In genomic region chr6:107566944-107567634, GRCm38 (mm10) we compare ENCODE assay signal across 14 mouse cellular contexts. TPM values are rescaled to one million over a fixed set of nuclear protein-coding genes. Genes with fewer than 3 reads are reported as not detected.
DNase-seq lines count a peak whose midpoint lies in the region; ATAC-seq and TF ChIP-seq lines count a peak whose summit lies in the region.
"Had no signal": no experiment of that assay in that cellular context is flagged by ENCODE, and none has a peak within 500 bp of the region (broad histone marks: within the 10 kb centered on the region; RNA-seq: fewer than 3 reads in every experiment).

No protein-coding gene starts in this region.

- no peak overlapping the region for H3K4me2 ChIP-seq in lung, embryonic 14.5 days
- H3K4me2 ChIP-seq: heart, embryonic 13.5 days; limb, embryonic 15.5 days had no signal

- 51% methylated on average over 12 of the region's 12 CpGs for WGBS in lung, embryonic 14.5 days
- 57% methylated on average over 12 of the region's 12 CpGs for WGBS in heart, adult 2 months

- peak; percentile 66; the same call in 1 of the 2 replicates for ATAC-seq in lung, embryonic 14.5 days (ENCODE audit: insufficient read depth)
- ATAC-seq: forebrain, embryonic 16.5 days had no signal

- DNase-seq in ovary, postnatal 36 days (ENCODE audit: low spot score) = peak; percentile 10
- DNase-seq in ovary, postnatal 10 days (ENCODE audit: low spot score) = no peak
- DNase-seq in cerebellum, adult 18-20 months = peak; percentile 82 to 87
- DNase-seq in lung, embryonic 14.5 days = peak; percentile 42
- no peak for DNase-seq in heart, adult 2 months
- no peak for DNase-seq in kidney, adult 18-20 months
- DNase-seq in B cell, adult 2 months = no peak
- DNase-seq: gastrocnemius, postnatal 10 days; kidney, postnatal 36 days had no signal

- H3K27me3 ChIP-seq in lung, embryonic 14.5 days (ENCODE audit: insufficient read depth, low read length) = no peaks in the 10 kb centered on the region
- H3K27me3 ChIP-seq in heart, adult 2 months (ENCODE audit: control insufficient read depth, insufficient read depth, low read length) = no peaks in the 10 kb centered on the region
- H3K27me3 ChIP-seq: heart, embryonic 13.5 days; limb, embryonic 15.5 days had no signal

- no peak for TF ChIP-seq EP300 in heart, adult 2 months (IDR thresholded peaks at IDR 0.05; ENCODE audit: insufficient read depth, low read depth, low read length)

- peak overlapping the region; percentile 60; the same call in 1 of the 2 replicates for H3K27ac ChIP-seq in lung, embryonic 14.5 days (ENCODE audit: low read depth)
- no peak overlapping the region for H3K27ac ChIP-seq in heart, adult 2 months
- H3K27ac ChIP-seq: heart, embryonic 13.5 days; hindbrain, embryonic 10.5 days; limb, embryonic 15.5 days had no signal

- no peaks in the 10 kb centered on the region for H3K79me2 ChIP-seq in heart, adult 2 months (replicated peaks; ENCODE audit: control insufficient read depth, insufficient read depth, low read length)

- no peaks in the 10 kb centered on the region for H3K36me3 ChIP-seq in lung, embryonic 14.5 days (ENCODE audit: insufficient read depth)
- H3K36me3 ChIP-seq in heart, adult 2 months (ENCODE audit: control insufficient read depth, insufficient read depth, low read length) = no peaks in the 10 kb centered on the region
- H3K36me3 ChIP-seq: heart, embryonic 13.5 days had no signal

- TF ChIP-seq POLR2A in heart, adult 2 months (IDR thresholded peaks at IDR 0.05; ENCODE audit: insufficient read depth, low read depth, low read length) = no peak

- no peaks in the 10 kb centered on the region for H3K4me1 ChIP-seq in lung, embryonic 14.5 days (ENCODE audit: insufficient read depth)
- no peaks in the 10 kb centered on the region for H3K4me1 ChIP-seq in heart, adult 2 months (ENCODE audit: control insufficient read depth, insufficient read depth, low read length)
- H3K4me1 ChIP-seq: heart, embryonic 13.5 days; hindbrain, embryonic 10.5 days; limb, embryonic 15.5 days had no signal

- no peak overlapping the region for H3K9ac ChIP-seq in lung, embryonic 14.5 days
- no peak overlapping the region for H3K9ac ChIP-seq in heart, adult 2 months (ENCODE audit: low read depth, low read length)
- H3K9ac ChIP-seq: heart, embryonic 13.5 days; limb, embryonic 15.5 days had no signal

- H3K9me3 ChIP-seq in lung, embryonic 14.5 days (ENCODE audit: low read depth, low read length) = no peaks in the 10 kb centered on the region
- H3K9me3 ChIP-seq: heart, embryonic 13.5 days; hindbrain, embryonic 10.5 days; limb, embryonic 15.5 days had no signal

- H3K4me3 ChIP-seq in lung, embryonic 14.5 days (ENCODE audit: low read depth, low read length) = no peak overlapping the region
- H3K4me3 ChIP-seq in heart, adult 2 months = no peak overlapping the region
- H3K4me3 ChIP-seq: heart, embryonic 13.5 days; hindbrain, embryonic 10.5 days; limb, embryonic 15.5 days had no signal

- intact Hi-C loops in heart, adult 2 months (cut with DNase I) = no loop called here

- TF ChIP-seq CTCF in lung, embryonic 14.5 days (IDR thresholded peaks at IDR 0.05; ENCODE audit: low read depth) = no peak
- TF ChIP-seq CTCF in heart, adult 2 months (IDR thresholded peaks at IDR 0.05) = no peak

RNA-seq across cellular contexts. Expression of gene Lrrn1, which starts 37.5 kb away (rescaled TPM):
- polyA plus RNA-seq in lung, embryonic 14.5 days (2014; fragmentation: Nextera tagmentation; extraction: Ambion mirVana) = 12.8 and 13.5 TPM in 2 replicates
- under 1 TPM; 0.05 to 0.11 TPM for total RNA-seq in heart, adult 2 months (2021)
- polyA plus RNA-seq in heart, adult 2 months (2012; rRNA removed) = 0.29 and 0.47 TPM in 2 replicates
- total RNA-seq: megakaryocyte progenitor cell, adult 5-6 weeks had no signal

Comparison
In these comparisons a context has a peak if more than half of its experiments do, and no peak if none do; other contexts are left out.
1. DNase-seq: peak in ovary, postnatal 36 days (single experiment), cerebellum, adult 18-20 months (2 of 2) and lung, embryonic 14.5 days (single experiment); none in ovary, postnatal 10 days (single experiment), heart, adult 2 months (0 of 2), kidney, adult 18-20 months (single experiment) and B cell, adult 2 months (0 of 2).